Mouse (Mus musculus): ENCODE results near the gene Jaml.
A peak's percentile ranks its signal among the peaks of the same experiment; 100 is the strongest.

Gene Jaml

DNA sequence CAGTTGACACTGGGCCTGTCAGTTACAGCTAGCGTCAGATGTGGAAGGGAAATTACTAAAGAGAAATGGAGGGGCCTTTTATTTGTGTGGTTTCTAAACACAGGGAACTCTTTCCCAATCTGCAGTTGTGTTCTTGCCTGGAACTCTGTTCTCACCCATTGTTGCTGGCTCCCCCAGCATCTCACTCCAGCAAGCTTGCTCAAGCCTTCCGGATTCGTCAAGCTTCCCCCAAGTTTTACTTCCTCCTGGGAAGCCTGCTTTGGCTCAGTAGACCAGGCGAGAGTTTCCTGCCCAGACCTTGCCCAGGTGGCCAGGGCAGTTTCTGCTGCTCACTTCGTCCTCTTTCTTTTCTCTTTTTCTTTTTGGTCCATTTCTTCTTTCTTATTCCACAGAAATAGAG, 5.6 kb downstream of the Jaml start:
- no peak for DNase-seq

DNA sequence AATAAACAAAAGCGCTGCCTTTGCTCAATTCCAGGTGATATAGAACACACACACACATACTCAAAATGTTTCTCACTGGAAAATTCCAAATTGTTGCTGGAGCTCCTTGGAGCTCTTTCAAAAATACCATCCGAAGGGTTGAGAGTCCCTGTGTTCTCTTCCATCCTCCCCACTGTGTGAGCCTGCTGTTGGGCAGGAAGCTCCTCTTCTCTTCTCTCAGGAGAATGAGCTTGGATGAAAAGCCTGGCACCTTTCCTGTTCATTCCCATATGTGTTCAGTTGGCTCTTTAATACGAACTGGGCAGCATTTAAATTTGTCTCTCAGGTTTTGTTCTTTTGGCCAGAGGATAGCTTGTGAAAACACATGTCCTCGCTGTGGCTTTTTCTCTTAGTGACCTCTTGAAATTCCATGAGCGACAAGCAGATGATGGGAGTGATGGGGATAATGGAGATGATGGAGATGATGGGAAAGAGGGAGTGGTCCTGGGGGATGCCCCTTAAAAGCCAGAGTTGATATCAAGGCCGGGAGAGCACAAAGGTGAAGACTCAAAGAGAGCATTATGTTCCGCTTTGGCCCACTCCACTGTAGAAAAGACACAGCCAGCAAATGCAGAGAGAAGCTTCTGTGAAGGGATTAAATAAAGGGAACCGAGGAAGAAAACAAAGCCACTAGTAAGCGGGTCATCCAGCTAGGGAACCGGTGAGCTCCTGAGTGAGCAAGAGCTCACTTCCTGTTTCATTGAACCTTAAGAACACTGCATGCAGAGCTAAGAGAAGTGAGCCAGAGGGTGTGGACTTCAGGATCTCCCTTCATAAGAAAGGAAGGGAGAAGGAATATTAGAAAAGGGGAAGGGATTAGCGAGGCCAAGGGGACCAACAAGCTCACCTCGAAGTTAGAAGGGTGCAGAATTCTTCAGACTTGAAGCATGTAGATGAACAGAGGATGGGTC, 7.0 kb downstream of the Jaml start:
- DNase-seq: peak; percentile 99

DNA sequence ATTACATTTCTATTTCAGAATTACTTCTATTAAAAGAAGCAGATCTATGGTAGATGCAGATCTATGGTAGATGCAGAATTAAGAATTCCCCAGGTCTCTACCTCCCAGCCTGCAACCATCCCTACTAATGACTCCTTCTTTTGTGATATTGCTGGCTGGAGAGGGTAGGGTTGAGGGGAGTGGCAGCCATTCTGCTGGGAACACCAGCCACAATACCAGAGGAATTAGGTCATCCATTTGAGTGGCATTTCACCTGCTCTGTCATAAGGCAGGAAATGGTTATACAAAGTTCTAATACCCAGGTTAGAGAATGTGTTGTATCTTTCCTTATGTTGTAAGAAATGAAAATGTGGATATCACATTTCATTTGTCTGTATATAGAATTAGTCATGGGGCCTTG, 9.1 kb downstream of the Jaml start:
- no peak for DNase-seq

DNA sequence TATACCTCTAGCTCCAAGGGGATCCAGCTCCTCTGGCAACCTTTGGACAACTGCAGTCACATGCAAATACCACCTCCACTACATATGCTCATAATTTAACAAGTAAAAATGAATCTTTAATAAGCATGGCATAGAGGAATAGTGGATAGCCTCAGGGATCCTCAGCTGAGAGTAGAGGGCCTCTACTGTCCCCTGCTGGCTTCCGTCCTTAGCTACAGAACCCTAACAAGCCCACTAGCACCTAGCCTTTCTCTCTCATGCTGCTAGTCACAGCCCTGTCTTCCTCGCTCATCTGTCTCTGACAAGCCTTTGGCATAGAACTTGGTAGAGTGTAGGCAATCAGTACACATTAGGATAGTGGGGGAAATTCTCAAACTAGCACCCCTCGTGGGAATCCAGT, 11.8 kb downstream of the Jaml start:
- no peak for DNase-seq

DNA sequence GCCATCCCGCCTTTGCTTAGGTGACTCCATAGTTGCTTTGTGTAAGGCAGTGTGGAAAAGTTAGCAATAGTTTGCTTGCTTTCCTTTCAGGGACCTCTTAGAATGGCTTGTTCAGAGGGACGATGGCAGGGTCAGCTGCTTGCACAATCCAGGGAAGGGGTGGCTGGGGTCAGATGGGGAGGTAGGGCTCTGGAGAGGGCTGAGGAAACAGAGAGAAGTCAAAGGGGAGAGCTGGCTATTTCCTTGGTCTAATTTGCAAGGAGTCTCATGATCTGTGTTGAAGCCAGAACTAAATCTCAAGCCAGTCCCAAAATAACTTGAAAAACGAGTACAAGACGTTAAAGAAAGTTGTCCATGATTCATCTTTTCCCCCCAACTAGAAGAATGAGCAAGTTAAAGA, 13.7 kb downstream of the Jaml start:
- no peak for DNase-seq

DNA sequence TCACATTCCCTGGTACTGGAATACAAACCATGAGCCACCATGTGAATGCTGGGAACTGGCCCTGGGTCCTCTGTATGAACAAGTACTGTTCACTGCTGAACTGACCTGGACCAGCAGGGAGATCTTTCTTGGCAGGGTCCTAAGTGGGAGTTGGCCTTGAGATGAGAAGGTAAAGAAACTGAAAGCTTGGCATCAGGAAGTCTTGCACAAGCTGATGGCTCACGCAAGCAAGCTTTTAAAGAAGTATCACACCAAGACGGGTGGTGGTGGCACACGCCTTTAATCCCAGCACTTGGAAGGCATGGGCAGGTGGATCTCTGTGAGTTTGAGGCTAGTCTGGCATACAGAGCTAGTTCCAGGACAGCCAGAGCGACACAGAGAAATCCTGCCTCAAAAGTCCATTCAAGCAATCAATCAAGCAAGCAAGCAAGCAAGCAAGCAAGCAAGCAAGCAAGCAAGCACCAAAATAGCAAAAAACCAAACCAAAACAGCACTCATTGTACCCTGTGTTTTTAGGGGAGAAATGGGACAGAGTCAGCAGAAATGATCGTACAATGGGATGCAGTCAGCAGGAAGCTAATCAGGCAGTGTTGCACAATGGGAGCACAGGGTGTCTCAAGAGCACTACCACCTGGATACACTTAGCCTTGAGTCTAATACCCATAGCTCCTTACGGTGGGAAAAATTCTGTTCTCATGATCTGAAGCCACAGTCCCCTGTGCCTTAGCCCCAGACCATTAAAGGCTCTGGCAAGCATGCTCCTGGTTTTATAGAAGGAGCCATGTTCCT, 16.4 kb downstream of the Jaml start:
- DNase-seq: no peak

DNA sequence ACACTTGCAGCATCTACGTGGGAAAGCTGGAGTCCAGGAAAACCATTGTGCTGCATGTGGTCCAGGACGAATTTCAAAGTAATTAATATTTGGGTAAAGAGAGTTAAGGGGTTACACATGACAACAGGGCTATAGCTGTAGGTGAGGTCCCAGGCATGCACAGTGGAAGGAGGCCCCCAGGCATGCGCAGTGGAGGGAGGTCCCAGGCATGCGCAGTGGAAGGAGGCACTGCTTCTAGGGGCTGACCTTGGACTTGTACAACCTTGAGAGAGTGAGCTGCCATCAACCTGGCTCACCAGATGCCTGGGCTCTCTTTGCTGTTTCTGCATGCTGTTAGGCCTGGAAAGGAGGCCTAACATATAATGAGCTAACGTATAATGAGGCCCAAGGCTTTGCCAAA, 18.9 kb downstream of the Jaml start:
- DNase-seq: no peak

DNA sequence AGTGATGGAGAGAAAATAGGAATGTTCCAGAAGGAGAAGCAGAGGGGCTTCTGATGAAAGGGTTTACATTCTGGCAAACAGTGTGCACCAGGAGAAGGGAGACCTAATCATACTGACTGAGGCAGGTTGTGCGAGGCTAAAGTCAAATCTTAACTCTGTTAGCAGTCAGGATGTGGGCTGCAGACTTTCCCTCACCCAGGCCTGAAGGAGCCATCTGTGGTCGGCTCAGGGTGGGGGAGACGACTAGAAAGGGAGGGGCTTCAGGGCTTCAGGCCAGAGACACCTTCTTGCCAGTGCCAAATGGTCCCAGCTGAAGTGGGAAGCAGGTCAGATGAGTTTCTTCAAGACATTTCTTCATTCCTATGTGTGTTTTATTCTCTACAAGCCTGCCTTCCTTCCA, 19.4 kb downstream of the Jaml start:
- no peak for DNase-seq

DNA sequence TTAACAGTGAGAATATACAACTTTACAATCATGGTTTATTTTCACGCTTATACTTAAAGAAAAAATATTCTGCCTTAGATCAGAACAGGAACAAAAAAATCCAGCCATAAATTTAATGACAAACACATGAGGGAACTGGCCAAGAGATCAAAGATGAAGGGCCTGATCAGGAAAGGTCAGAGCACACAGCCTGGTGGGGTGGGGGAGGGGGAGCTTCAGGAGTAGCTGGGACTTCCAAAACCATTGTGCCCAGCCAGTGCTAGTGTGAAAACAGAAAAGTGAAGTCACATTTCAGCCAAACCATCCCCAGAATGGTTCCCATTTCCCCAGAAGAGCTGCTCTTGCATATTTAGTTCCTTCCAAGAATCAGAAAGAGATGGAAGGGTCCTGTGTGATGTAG, 23.5 kb downstream of the Jaml start:
- no peak for DNase-seq

DNA sequence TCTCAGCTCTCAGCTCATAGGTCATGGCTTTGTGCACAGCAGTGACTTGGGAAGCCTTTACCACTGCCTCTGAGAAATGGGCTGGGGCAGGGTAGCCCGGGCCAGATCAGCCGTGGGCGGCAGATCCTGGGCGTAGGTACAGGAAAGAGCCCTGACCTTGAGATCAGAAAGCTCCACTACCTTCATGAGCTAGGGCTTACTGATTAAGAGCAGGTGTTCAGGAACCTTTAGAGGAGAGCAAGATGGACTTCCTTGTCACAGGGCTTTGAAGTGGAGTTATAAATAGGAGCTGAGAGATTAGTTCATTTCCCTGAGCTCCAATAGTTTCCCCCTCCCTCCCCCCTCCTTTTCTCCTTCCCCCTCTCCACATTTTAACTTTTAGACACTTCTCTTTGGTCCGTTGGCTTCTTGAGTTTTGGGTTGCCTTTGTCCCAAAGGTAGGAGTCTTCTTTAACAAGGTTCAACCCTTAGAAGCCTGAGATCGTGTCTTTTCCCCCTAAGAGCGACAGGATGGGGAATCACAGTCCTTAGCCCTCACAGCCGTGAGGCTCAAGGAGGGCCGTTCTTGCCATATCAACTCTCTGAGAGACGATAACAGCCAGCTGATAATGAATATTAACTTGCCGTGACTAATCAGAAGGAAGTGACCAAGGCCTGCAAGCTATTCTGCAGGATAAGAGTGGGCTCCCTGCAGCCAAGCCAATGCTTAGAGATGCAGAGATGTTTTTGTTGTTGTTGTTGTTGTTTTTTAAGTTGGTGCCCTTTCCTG, 24.4 kb downstream of the Jaml start:
- no peak for DNase-seq

DNA sequence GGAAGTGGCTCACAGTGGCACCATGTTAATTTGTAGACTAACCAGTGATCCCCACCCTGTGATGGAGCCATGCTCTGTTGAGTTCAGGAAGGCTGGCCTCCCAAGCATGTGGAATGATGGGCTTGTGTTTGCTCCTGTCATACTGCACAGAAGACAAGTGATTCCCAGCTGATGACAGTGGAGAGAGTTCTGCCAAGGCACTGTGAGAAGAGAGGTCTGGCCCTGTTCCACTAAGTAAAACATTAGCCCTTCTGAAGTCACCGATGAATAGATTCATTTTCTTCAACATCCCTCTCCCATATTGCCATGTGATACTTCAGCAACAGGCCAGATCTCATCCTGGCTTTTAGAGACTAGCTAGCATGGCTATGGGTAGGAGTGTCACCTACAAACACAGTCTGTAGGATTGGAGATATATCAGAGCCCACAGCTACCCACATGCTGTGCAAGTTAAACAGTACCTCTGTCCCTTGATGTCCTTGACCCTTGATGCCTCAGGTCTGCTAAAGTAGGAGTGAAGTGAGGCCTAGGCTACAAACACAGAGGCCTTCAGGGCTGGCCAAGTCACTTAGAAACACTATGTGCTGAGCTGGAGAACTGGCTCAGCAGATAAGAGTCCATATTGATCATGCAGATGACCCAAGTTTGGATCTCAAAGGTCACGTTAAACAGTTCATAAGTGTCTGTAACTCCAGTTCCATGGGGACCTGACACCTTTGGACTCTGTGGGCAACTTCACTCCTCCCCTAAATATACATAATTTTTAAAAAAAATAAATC, 26.8 kb downstream of the Jaml start:
- DNase-seq: no peak

DNA sequence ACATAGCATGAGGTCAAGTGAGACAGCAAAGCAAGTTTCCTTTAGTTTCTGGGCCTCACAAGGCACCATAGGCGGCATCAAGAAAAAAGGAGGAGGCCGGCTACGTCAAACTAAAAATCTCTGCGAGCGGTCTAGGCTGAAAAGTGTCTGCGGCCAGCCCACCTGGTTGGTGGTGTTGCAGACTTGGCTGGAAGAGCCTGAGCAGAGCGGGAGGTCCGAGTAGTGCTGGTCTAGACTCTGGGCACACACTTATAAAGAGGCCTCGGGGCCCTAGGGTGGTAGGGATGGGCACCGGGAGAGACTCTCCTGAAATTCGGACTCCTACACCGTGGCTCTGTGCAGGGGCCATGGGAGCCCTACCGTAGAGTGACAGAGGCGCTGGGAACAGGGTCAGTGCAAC, 36.7 kb downstream of the Jaml start:
- peak; percentile 89 for DNase-seq

DNA sequence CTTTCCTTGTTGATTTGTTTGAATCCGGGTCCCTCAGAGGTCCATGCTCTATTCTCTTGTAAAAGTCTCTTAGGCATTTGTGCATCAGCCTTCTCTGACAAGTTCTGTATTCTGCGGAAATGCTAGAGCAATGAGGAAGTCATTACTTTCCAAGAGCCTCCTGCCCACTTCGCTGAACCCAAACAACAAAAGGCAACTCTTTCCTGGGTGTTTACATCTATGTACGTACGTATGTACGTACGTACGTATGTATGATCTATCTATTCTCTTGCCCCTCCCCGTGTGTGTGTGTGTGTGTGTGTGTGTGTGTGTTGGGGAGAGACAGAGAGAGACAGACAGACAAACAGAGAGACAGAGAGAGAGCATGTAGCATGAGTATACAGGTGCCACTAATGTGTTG, 37.8 kb downstream of the Jaml start:
- DNase-seq: no peak

DNA sequence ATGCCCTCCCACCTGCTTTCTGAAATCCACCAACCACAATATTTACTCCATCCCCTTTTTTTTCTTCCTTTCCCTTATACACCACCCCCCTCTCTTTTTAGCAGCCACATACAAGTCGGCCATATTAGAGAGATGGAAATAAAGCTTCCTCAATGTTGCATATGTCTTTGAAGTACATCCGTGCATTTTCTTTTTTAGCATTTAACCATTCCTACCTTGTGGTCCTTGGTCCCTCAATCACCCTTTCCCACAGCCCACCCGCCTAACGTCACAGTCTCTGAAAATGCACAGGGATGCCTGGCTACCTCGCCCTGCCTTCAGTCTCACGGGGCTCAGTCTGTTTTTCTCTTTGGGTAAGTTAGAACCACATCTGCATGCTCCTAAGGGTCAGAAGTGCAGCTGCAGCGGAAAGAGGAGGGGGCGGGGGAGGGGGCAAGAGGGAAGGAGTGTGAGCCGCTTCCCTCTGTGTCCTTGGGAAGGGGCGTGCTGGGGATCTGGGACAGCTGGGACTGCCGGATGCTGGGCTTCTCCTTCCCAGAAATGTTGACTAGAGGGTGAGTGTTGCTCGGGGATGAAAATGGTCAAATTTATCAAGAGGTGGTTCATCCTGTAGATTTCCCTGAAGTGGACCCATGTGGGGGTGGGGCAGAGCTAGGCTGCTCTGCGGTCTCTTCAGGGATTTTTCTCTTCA, 38.9 kb downstream of the Jaml start, which contains the start of gene Scn2b:
Gene Scn2b (plus strand): TSS at position 42 of the 691 bp plus-strand sequence.
- peak; percentile 86 for DNase-seq

DNA sequence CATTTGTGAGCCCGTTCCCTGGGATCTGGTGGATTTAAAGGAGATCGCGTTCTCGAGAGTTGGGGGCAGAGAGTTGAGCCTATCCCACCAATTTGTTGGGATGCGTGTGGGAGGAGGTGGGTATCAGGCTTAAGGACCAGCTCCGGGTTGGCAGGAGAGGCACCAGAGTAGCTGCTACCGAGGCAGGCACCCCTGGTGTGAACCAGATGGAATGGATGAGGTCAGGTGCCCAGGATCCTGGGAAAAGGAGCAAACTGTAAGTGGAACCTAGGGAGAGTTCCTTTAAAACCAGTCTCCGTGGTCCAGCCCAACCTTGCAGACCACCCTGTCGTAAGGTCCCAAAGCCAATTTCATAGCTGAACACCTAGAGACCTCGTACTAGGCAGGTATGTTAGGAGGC, 39.6 kb downstream of the Jaml start:
- DNase-seq: peak; percentile 94

DNA sequence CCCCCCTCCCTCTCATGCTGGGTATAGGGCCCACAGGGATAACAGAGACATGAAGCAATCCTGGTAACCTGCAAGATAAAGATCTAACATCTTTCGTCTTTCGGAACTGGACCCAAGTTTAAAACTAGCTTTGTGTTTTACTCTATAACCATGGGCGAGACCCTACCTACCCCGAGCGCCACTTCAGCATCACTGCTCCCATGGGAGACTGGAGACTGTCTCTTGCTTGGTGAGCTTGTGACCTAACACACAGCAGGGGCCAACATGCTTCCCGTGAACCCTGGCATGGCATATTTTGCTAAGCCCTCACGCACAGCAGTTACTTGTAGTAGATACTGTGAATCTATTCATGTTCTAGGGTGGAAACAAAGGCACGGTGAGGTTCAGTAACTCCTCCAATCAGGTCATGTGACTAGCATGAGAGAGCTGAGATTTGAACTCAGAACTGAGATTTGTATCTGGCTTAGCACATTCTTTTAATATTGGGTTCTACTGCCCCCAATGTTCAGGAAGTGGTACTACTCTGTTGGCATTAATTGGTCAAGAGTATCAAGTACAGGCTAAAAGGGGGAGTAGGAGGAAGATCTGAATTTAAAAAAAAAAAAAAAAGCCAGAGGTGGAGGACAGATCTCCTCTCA, 40.5 kb downstream of the Jaml start:
- peak; percentile 80 for DNase-seq

DNA sequence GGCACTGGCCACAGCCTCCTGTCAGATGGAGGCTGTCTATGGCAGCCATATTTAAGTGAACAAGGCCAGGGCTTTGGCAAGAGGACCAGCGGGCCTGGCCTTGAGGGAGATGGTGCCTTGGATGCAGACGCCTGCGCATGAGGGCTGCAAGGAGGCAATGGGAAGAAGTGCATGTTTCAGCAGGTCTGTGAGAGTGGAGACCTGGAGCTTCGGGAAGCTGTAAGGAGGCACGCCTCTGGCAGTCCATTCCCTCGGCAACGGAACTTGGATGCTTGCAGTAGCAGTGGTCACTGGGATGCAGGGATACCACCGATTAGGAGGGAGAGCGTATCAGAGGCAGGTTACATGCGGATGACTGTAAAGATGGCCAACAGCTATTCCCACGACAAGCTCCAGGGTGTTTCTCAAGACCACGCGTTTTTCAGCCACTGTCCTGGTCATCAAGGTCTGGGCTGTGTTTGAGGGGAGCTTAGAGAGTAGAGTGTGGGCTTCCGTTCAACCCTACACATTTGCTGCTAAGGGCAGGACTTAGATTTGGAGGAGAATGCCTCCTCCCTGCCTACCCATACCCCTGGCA, 41.1 kb downstream of the Jaml start:
- no peak for DNase-seq

DNA sequence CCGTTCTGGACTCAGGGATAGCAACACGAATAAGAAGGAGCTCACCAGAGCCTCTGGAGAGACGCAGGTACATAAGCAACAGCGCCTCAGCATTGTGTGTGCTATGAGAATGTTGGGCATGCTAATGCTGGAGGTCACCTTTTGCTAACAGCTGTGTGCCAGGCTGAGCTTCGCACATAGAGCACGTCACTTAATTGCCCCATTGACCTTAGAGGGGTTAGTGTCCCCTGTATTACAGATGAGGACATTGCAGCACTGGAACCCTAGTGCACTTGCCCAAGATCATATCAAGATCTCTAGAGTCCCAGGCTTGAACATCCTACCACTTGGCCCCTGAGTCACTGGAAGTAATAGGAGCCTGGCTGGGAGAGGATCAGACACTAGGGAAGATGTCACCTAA, 41.6 kb downstream of the Jaml start:
- peak; percentile 71 for DNase-seq

DNA sequence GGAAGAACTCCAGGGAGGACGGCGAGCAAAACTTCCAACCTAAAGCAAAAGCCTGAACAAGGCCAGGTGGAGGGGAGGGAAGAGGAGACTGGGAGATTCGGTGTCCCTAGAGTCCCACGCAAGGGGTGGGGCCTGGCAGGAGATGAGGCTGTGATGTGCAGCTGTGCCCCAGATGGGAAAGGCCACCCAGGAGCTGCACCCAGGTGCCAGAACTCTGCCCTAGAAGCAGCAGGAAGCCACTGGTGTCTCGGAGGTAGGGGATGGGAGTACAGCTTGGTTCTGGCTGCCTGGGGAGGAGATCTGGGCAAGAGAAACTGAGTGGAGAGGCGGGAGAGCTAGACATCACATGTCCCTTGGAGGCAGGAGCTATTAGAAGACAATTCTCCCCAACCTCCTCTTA, 42.0 kb downstream of the Jaml start:
- DNase-seq: peak; percentile 71

DNA sequence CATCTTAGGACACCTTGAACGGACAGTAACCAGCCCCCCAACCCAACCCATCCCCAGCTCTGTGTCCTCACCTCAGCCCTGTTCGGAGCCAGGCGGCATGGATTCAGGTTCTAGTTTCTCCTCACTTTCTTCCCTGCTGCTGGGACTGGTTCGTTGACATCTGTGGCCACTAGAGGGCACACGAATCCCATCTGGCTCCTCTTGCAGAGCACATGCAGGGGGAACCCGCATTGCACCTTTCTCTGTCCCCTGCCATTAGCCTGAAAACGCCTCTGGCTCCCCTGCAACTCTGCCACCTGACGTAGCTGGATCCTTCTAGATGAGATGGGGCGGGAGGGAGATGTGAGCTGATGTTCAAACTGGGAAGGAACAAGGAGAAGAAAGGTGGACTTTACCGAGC, 42.8 kb downstream of the Jaml start:
- DNase-seq: peak; percentile 91

DNA sequence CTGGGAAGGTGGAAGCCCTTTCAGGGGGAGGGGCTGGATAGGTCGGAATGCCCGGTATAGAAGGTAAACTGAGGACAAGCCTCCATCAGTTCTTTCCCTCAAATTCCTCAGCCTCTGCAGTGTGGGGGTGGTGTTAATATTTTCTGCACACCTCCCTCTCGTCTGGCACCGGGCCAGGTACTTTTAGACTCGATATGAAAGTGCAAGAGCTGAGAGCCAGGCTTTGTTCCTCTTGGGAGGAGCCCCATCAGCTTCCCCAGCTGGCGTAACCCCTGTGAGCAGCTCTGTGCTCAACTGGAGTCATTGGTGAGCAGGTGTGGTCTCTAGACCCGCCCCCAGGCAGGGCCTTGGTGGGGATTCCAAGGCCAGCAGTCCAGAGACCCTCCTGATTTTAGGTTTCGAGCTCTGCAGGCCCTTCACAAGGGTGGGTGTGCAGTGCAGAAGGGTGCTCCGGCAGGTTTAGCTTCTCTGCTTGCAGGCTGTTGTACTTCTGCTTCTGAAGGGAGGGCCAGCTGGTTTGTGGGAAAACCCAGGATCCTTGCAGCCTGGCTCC, 43.3 kb downstream of the Jaml start:
- peak; percentile 81 for DNase-seq

Data from cerebellum, adult 9-10 months (tissue).